Mouse (Mus musculus) heart, embryonic 13.5 days (tissue): Measurements from ENCODE around the gene Disp2. TPM values are rescaled to one million over a fixed set of nuclear protein-coding genes. Genes with fewer than 3 reads are reported as not detected.

ENCODE experiments used
- ATAC-seq: fragments of 200-750 bp; cut with Nextera tagmentation; 2 replicates; pipeline ENCODE4 v1.8.0; 2017; ENCODE audit warnings: moderate TSS enrichment; ENCODE audit not compliant: insufficient number of reproducible peaks, low FRiP score, low TSS enrichment; ENCODE audit errors: extremely low read depth
- H3K27ac ChIP-seq: fragments of 300-500 bp; sonication (generic); replicated peaks from 2 replicates; pipeline ENCODE4 v1.5.1; 2015; ENCODE audit warnings: moderate library complexity, mild to moderate bottlenecking, inconsistent platforms
- H3K27me3 ChIP-seq: fragments of 300-500 bp; sonication (generic); replicated peaks from 2 replicates; pipeline ENCODE4 v1.6.1; 2015; ENCODE audit warnings: mild to moderate bottlenecking, inconsistent platforms
- H3K36me3 ChIP-seq: fragments of 300-500 bp; sonication (generic); 2 replicates; pipeline ENCODE4 v1.6.1; 2015; ENCODE audit warnings: mild to moderate bottlenecking, inconsistent platforms
- H3K4me1 ChIP-seq: fragments of 300-500 bp; sonication (generic); 2 replicates; pipeline ENCODE4 v1.6.1; 2015; ENCODE audit warnings: inconsistent platforms
- H3K4me2 ChIP-seq: fragments of 300-500 bp; sonication (generic); 2 replicates; pipeline ENCODE4 v1.6.1; 2015; ENCODE audit warnings: inconsistent platforms, mild to moderate bottlenecking, moderate library complexity
- H3K4me3 ChIP-seq: fragments of 300-500 bp; sonication (generic); 2 replicates; pipeline ENCODE4 v1.5.1; 2015; ENCODE audit warnings: moderate library complexity, mild to moderate bottlenecking, inconsistent platforms
- H3K9ac ChIP-seq: fragments of 300-500 bp; sonication (generic); 2 replicates; pipeline ENCODE4 v1.6.1; 2015; ENCODE audit warnings: inconsistent platforms, mild to moderate bottlenecking, moderate library complexity
- H3K9me3 ChIP-seq: fragments of 300-500 bp; sonication (generic); 2 replicates; pipeline ENCODE4 v1.6.1; 2016; ENCODE audit warnings: inconsistent platforms
- WGBS: fragments of 180-500 bp; shearing (Covaris S2); methylation state at CpG from one replicate; pipeline ENCODE4 v1.1.7; 2015; ENCODE audit warnings: mixed read lengths; 5-methylcytosine and 5-hydroxymethylcytosine counted together
- polyA plus RNA-seq: library from polyadenylated mRNA; unstranded; fragments of >200 nt; fragmentation: Nextera tagmentation; extraction: Ambion mirVana; gene quantifications from 2 replicates; pipeline ENCODE4 v1.2.1, GENCODE M21; 2015

Disp2 gene
- polyA plus RNA-seq, 1 experiment from 2014 or later, result 0.24 TPM

DNA sequence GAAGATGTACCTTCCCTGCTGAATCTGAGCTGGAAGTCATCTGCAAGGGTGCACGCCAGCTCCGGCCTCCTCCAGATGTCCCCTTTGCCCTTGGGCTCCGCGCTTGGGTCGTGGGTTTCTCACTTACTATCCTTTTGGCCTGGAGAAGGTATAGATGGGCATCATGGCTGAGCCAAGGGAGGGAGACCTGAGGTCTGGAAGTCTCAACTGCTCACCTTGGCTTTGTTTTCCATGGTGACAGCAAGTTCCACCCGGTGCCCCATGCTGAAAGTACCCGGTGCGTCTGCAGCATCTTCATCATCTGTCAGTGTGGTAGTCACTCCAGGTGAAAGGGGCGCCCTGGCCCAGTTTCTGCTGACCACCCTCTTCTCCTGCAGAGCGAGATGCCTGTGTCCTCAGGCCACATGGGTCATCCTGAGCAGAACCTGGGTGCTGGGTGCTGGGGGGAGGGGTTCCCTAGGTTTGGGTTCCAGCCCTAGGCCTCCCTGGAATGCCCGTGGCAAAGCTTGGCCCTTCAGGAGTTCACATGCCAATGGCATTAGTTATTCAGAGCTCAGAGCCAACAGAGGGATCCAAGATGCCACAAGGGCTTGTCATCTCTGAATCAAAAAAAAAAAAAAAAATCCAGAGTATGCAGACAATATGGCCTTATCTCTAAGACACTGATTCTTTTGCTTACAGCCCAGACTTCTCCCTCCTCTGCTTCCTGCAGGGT lies 19.1 kb upstream of the Disp2 start:
- Histone ChIP-seq H3K9me3 (no peaks in the 10 kb centered on the region), H3K27me3 (peaks cover 32% of the 10 kb centered on the region), H3K36me3 (peaks cover 22% of the 10 kb centered on the region), H3K4me1 (peaks cover 57% of the 10 kb centered on the region), H3K4me2 (peak overlapping the region; percentile 70), H3K27ac (peak overlapping the region; percentile 98; the same call in 1 of the 2 replicates), H3K9ac (peak overlapping the region; percentile 82), H3K4me3 (no peak overlapping the region)
- no peak for ATAC-seq
- 79% methylated on average over 11 of the region's 11 CpGs for WGBS

DNA sequence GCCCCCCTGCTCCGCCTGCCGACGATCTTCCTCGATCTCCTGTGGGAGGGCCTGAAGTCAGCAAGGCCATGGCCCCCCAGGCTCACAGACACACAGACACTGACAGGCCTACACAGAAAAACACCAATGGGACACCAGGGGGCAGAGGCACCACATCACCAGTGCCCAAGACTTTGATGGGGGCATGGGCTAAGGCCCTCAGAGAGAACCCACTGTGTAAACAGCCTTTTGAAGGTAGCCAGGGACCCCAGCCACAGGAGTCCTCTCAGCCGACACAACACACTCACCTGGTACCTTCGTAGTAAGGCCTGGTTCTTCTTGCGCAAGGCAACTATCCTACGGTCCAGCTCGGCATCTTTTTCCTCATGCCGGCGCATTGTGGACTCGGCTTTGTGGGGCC lies 18.2 kb upstream of the Disp2 start:
- Histone ChIP-seq H3K9ac (peak overlapping the region; percentile 82), H3K27ac (peak overlapping the region; percentile 98), H3K36me3 (peaks cover 22% of the 10 kb centered on the region), H3K4me3 (peak overlapping the region; percentile 43), H3K9me3 (no peaks in the 10 kb centered on the region), H3K4me2 (peak overlapping the region; percentile 70), H3K4me1 (peaks cover 55% of the 10 kb centered on the region), H3K27me3 (peaks cover 33% of the 10 kb centered on the region)
- no peak for ATAC-seq
- 74% methylated on average over 12 of the region's 12 CpGs for WGBS

- peak within 1 kb of the TSS; percentile 82 for H3K9ac ChIP-seq
- 4% methylated on average over 29 of the region's 29 CpGs for WGBS
- H3K9me3 ChIP-seq, result no peaks in the 10 kb centered on the region
- H3K27me3 ChIP-seq, result peaks cover 28% of the 10 kb centered on the region
- peak within 1 kb of the TSS; percentile 43 for H3K4me3 ChIP-seq
- peak; percentile 27; the same call in 1 of the 2 replicates for ATAC-seq
- peaks cover 51% of the 10 kb centered on the region for H3K4me1 ChIP-seq
- H3K36me3 ChIP-seq, result peaks cover 16% of the 10 kb centered on the region
- H3K4me2 ChIP-seq, result peak within 1 kb of the TSS; percentile 70
- peak within 1 kb of the TSS; percentile 98 for H3K27ac ChIP-seq
These were observed 17.4 kb upstream of the Disp2 start, which contains the start of gene Ccdc9b for GRCm38 (mm10) chr2:118761906-118762783. TSS of gene Ccdc9b (minus strand) at chr2:118762661.

DNA sequence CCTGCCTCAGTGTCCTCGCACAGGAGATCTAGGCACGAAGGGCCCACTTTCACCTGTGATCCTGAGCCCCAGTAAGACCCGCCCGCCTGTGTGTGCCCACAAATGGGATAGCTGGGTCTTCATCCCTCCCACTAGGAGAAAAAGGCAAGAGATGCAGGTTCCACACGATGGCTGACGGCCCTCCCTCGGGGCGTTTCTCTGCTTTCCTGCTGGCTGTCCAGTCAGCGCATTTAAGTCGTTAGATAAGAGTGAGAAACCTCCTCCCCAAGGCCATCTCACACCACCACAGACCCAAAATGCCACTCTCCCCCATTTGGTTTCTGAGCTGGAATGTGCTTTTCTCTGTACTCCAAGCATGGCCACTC lies 16.8 kb upstream of the Disp2 start:
- H3K4me1 ChIP-seq, result peaks cover 51% of the 10 kb centered on the region
- 7% methylated on average over 10 of the region's 10 CpGs for WGBS
- peak overlapping the region; percentile 98 for H3K27ac ChIP-seq
- H3K36me3 ChIP-seq, result peaks cover 10% of the 10 kb centered on the region
- H3K9ac ChIP-seq, result peak overlapping the region; percentile 82
- H3K4me2 ChIP-seq, result peak overlapping the region; percentile 70
- ATAC-seq, result no peak
- peaks cover 27% of the 10 kb centered on the region for H3K27me3 ChIP-seq
- H3K9me3 ChIP-seq, result no peaks in the 10 kb centered on the region
- peak overlapping the region; percentile 43 for H3K4me3 ChIP-seq

DNA sequence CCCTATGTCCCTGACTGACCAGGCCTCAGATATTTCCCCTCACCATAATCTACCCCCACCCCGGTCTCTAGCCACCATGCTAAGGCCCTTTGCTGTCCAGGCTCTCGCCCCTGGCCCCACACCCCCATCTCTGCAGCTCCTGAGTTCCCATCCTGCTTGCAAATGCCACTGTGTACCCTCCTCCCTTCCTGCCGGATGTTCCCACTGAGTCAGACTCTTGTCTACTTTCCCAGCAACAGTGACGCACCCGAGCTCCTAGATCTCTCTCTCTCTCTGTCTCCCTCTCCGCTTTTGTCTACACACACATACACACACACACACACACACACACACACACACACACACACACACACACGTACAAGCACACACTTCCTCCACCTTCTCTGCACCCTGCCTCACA lies 16.1 kb upstream of the Disp2 start:
- Histone ChIP-seq H3K4me2 (0 out of 2 replicates have a peak overlapping the region, but pooled peaks have one; percentile 70), H3K27ac (peak overlapping the region; percentile 98), H3K27me3 (peaks cover 24% of the 10 kb centered on the region), H3K9ac (peak overlapping the region; percentile 82), H3K36me3 (peaks cover 3% of the 10 kb centered on the region), H3K9me3 (no peaks in the 10 kb centered on the region), H3K4me1 (peaks cover 51% of the 10 kb centered on the region), H3K4me3 (no peak overlapping the region)
- WGBS, result 57% methylated on average over 7 of the region's 7 CpGs
- ATAC-seq, result no peak

DNA sequence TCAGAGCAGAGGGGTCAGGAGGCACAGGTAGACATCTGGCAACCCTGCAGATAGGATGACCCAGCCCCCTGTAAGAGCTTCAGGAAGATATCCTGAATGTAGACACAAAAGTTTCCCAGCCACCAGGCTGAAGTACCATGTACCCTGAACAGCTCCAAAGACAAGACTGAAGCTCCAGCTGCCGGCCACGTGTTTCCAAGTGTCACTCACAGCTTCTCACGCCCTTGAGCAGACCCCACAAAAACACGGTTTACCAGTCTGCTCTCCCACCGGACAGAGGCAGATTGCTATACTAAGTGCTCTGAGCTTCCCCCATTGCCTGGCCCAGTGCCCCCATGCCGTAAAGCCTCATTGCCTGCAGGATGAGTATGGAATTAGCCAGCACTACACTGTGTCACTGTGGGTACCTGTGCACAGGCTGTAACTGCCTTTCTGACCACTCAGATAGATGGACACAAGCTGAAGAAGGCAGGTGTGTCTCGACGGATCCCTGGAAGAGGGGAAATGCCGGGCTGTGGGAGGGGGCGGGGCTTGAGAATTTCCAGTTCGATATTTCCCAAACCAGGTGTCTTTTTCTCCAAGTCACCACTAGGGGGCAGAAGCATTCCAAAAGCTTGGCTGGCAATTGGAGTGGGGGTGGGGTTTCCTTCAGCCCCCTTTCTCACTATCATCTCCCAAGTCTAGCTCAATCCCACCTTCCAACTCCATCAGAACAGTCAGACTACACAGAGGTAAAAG lies 15.3 kb upstream of the Disp2 start:
- Histone ChIP-seq H3K4me3 (no peak overlapping the region), H3K27ac (peak overlapping the region; percentile 71), H3K9ac (0 out of 2 replicates have a peak overlapping the region, but pooled peaks have one; percentile 37), H3K9me3 (no peaks in the 10 kb centered on the region), H3K27me3 (peaks cover 17% of the 10 kb centered on the region; the same call in 1 of the 2 replicates), H3K4me1 (peaks cover 50% of the 10 kb centered on the region), H3K36me3 (no peaks in the 10 kb centered on the region), H3K4me2 (0 out of 2 replicates have a peak overlapping the region, but pooled peaks have one; percentile 26)
- 15% methylated on average over 11 of the region's 11 CpGs for WGBS
- no peak for ATAC-seq

DNA sequence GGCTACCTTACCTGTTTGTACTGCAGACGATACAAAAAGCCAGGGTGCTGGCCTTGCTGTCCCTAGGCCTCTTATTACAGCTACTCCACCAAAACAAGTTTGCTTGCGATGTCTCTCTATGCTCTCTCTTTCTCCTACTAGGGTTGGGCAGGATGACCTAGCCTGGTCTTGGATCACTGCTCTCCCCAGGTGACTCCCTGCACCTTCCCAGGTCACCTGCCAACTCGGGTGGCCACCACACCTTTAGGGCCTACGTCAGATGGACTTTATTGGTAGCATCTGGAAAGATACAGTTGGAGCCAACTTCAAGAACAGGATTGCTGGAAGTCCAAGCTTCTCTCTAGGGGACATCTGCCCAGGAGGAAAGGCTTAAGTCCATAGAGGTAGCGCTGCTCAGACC lies 14.6 kb upstream of the Disp2 start:
- ATAC-seq, result no peak
- Histone ChIP-seq H3K4me1 (peaks cover 45% of the 10 kb centered on the region), H3K9ac (no peak overlapping the region)

DNA sequence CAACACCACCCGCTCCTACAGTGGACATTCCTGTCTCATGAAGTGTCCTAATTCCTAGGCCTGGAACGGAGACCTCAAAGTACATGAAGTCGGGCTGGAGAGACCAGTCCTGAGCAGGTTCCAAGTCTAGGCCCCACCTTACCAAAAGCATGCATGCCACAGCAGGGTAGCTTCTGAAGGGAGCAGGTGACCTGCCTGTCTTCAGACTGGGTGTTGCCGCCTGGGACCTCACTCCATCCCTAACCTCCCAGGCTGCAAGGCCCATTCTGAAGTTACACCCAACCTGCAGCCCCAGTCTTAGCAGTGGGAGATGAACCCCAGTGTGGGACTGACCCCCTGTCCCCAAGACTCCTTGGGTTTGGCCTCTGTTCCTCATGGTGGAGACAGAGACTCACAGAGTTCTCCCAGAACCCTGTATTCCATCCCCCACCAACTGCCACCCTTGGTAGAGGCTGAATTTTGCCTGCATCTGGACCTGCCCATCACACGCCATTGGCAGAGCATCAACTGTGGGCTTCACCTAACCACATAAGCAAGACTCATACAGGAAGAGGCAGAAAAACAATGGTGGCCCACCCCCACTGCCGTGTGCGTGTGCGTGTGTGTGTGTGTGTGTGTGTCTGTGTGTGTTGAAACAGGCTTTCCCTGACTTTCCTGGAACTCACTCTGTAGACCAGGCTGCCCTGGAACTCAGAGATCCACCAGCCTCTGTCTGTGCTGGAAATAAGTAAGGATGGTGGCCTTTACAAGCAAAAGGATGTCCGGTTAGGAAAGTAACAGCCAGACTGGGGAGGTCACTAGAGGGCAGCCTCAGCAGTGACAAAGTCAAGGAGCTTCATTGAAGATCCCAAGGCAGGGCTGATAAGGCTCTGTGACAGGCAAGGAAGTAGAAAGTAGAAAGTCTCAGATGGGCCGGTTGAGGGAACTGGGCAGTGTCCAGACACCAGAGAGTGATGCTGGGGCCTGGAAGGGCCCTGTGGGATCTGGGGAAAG lies 13.2 kb upstream of the Disp2 start:
- no peak for ATAC-seq
- no peak overlapping the region for H3K27ac ChIP-seq
- no peaks in the 10 kb centered on the region for H3K9me3 ChIP-seq
- no peak overlapping the region for H3K9ac ChIP-seq
- H3K27me3 ChIP-seq, result peaks cover 13% of the 10 kb centered on the region; the same call in 1 of the 2 replicates
- 64% methylated on average over 10 of the region's 10 CpGs for WGBS
- H3K4me2 ChIP-seq, result no peak overlapping the region
- peaks cover 30% of the 10 kb centered on the region for H3K4me1 ChIP-seq
- H3K4me3 ChIP-seq, result no peak overlapping the region
- no peaks in the 10 kb centered on the region for H3K36me3 ChIP-seq

More for the DNA sequence above, 14.6 kb upstream of the Disp2 start:
- Histone ChIP-seq H3K9me3 (no peaks in the 10 kb centered on the region), H3K36me3 (no peaks in the 10 kb centered on the region), H3K4me2 (no peak overlapping the region), H3K27me3 (peaks cover 13% of the 10 kb centered on the region; the same call in 1 of the 2 replicates), H3K4me3 (no peak overlapping the region), H3K27ac (no peak overlapping the region)
- whole genome bisulfite sequencing, result 78% methylated on average over 5 of the region's 5 CpGs

GRCm38 (mm10) chr2:118772158-118772874 lies 7.2 kb upstream of the Disp2 start, which contains the start of gene Phgr1:
TSS of gene Phgr1 (plus strand) at chr2:118772769.
- no peaks in the 10 kb centered on the region for H3K36me3 ChIP-seq
- no peak within 1 kb of the TSS for H3K4me2 ChIP-seq
- no peak within 1 kb of the TSS for H3K9ac ChIP-seq
- 75% methylated on average over 6 of the region's 6 CpGs for WGBS
- peaks cover 12% of the 10 kb centered on the region for H3K4me1 ChIP-seq
- peaks cover 12% of the 10 kb centered on the region; the same call in 1 of the 2 replicates for H3K27me3 ChIP-seq
- H3K4me3 ChIP-seq, result no peak within 1 kb of the TSS
- ATAC-seq, result no peak
- H3K27ac ChIP-seq, result no peak within 1 kb of the TSS
- H3K9me3 ChIP-seq, result no peaks in the 10 kb centered on the region
